Comparison of ENCODE assay signal across 2 mouse cellular contexts in genomic region chr5:115518214-115518613, GRCm38 (mm10). TPM values are rescaled to one million over a fixed set of nuclear protein-coding genes. Genes with fewer than 3 reads are reported as not detected.
"Had no signal": no experiment of that assay in that cellular context is flagged by ENCODE, and none has a peak within 500 bp of the region (broad histone marks: within the 10 kb centered on the region; RNA-seq: fewer than 3 reads in every experiment).

No protein-coding gene starts in this region.

RNA-seq across cellular contexts. Expression of gene Pla2g1b, which starts 52.2 kb away (rescaled TPM):
- total RNA-seq: neutrophil, adult 5-6 weeks had no signal
- polyA plus RNA-seq: urinary bladder, adult 2 months had no signal
